Mouse (Mus musculus): ENCODE results near the gene Kbtbd13.

Kbtbd13 gene

DNA sequence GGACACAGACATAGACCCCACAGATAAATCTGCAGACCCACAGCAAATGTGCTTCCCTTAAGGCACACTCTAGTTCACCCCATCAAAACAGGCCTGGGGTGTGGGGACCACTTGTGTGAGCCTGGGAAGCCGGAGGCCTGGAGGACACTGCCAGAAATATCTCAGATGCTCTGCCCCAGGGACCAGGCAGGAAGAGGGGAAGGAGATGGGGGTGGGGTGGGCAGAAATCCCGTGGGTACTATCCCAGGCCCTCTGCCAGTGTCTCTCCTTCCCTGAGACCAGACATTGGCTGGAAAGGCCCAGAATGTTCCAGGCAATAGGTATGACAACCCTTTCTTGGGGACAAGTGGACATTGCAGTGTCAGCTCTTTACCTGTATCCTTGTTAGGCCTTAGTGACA lies 2.2 kb upstream of the Kbtbd13 start:
- no peak for DNase-seq (ENCODE audit: low spot score)

DNA sequence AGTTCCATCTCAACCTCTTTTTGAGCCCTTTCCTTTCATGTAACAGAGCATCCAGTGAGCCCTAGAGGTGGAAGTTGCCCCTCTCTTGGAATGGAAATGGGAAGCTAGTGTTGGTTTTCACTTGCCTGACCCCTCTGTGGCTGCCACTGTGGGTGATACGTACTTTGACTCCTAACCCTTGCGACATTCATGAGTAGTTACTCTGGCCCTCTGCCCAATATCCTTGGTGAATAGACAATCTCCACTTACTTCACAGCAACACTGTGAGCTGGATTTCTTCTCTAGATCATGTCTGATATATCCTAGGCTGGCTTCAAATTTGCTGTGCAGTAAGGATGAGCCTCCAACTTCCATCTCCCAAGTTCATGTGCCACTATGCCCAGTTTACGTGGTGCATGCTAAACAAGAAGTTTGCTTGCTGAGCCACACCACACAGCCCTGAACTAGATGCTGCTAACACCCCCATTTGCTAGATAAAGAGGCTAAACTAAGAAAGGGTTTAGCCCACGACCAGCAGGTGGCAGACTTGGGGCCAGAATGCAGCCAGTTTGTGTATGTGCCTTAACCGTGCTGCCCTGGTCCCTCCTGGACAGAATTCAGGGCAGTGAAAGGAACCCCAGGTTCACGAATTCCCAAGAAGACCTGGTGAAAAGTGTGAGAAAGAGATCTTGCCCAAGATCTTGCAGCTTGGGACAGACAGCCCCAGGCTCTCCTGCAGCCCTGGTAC lies 1.3 kb upstream of the Kbtbd13 start:
- peak; percentile 56 for DNase-seq (ENCODE audit: low spot score)

GRCm38 (mm10) chr9:65390752-65391612 lies 470 bp downstream of the Kbtbd13 start:
- peak; percentile 26 for DNase-seq (ENCODE audit: low spot score)

DNA sequence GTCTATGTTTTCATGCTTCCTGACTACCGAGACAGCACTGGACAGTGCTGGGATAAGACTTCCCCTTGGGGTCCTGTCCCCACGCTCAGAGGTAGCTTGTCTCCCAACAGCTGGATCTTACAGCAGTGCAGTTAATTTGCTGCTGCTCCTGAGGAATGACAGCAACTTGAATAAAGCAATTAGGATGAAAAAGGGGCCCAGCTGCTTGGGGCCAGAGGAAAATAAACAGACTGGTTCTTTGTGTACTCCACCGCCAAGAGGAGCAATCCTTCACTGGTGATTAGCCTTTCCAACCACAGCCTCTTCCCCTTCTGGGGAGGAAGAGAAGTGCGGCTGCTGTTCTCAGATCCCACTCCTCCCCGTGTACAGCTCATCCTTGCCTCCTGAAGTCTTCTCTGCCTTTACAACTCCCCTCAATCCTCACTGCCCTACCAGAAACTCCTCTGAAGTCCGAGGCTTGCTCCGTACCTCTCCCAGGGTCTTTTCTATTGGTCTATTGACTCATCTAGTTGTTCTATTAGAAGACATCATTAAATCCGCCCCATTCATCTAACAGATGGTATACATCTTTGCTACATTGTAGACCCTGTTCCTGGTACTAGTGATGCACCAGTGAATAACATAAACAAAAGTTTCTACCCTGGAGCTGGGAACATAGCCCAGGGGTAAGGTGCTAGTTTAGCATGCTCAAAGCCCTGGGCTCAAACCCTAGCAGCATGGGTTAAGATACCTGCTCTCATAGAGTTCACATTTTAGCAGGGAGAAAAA lies 4.9 kb downstream of the Kbtbd13 start:
- no peak for DNase-seq (ENCODE audit: low spot score)

- DNase-seq (ENCODE audit: low spot score): no peak
Measured at GRCm38 (mm10) chr9:65384276-65384675, 7.2 kb downstream of the Kbtbd13 start.

DNA sequence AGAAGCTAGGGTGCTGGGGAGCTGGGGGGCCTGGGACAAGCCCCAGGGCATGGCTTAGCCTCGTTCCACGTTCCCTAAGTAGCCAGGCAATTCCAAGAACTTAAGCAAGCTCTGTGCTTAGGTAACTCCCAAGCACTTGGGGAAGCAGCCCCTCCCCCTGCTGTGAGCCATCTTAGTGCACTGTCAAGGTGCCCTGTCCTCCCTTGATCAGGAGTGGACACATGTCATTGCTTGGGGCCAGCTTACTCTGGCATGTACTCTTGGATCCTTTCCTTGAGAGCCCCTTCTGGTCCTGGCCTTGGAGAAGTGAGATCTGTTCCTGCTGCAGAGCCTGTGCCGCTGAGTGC lies 8.7 kb downstream of the Kbtbd13 start:
- DNase-seq (ENCODE audit: low spot score): no peak

- DNase-seq (ENCODE audit: low spot score): no peak
Measured at GRCm38 (mm10) chr9:65382031-65382750, 9.3 kb downstream of the Kbtbd13 start.

GRCm38 (mm10) chr9:65381017-65381590 lies 10.3 kb downstream of the Kbtbd13 start:
- no peak for DNase-seq (ENCODE audit: low spot score)

GRCm38 (mm10) chr9:65375163-65375934 lies 16.1 kb downstream of the Kbtbd13 start:
- DNase-seq (ENCODE audit: low spot score): no peak

GRCm38 (mm10) chr9:65374468-65375162 lies 16.8 kb downstream of the Kbtbd13 start:
- no peak for DNase-seq (ENCODE audit: low spot score)

GRCm38 (mm10) chr9:65372449-65372848 lies 19.0 kb downstream of the Kbtbd13 start:
- DNase-seq (ENCODE audit: low spot score): no peak

- no peak for DNase-seq (ENCODE audit: low spot score)
Measured at GRCm38 (mm10) chr9:65371756-65372155, 19.7 kb downstream of the Kbtbd13 start.

- no peak for DNase-seq (ENCODE audit: low spot score)
Measured at GRCm38 (mm10) chr9:65365721-65366120, 25.7 kb downstream of the Kbtbd13 start.

DNA sequence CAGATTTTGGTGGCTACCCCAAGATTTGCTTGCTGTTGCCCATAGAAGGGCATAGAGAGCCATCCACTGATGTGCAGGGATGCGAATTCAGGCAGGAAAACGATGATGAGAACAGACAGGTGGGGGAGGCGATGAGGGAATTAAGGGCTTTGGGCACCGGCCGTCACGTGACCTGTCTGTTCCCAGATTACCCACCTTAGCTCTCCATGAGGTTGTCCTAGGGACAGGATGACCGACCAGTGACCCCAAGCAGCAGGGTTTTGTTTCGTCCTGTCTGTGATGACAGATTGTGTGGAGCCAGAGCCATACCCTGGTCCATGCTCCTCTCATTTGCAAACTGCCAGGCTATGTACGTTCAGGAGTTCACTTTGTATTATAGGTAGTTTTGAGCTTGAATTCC lies 27.8 kb downstream of the Kbtbd13 start:
- DNase-seq (ENCODE audit: low spot score): no peak

DNA sequence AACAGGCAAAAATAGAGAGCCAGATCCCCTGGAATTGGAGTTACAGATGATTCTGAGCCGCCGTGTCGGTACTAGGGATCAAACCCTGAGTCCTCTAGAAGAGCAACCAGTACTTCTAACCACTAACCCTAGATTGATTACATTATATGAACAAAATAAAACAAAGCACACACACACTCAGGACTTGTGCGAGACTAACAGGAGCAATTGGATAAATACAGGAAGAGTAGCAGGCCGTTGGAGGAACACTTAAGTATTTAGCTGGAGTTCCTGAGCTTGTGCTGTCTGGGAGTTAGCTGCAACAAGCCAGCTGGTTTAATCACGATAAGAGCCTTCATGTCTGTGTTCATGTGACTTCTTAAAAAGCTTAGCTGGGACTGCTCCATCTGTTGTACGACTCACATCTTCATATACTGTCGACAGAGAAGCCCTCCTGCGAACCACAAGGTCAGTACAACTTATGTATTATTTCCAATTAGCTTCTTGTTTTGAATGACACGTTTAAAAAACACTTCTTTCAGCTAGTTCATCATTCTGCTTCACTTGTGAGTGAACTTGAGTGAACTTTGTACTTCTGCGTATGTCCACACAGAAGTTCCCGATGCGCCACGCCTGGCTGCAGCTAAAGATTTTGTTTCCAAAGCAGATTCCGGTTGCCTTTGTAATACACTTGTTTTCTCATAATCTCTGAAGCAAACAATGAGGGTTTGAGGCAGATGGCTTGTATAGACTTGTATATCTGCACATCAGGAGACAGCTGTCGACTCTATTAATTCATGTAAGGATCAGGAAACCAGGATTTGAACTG lies 30.6 kb downstream of the Kbtbd13 start, which contains the start of gene Ubap1l:
Gene Ubap1l, plus strand, starts transcription at position 401 of the 808 bp plus-strand sequence.
- DNase-seq (ENCODE audit: low spot score): peak; percentile 48

- DNase-seq (ENCODE audit: low spot score): no peak
Measured at GRCm38 (mm10) chr9:65358956-65359480, 32.4 kb downstream of the Kbtbd13 start.

DNA sequence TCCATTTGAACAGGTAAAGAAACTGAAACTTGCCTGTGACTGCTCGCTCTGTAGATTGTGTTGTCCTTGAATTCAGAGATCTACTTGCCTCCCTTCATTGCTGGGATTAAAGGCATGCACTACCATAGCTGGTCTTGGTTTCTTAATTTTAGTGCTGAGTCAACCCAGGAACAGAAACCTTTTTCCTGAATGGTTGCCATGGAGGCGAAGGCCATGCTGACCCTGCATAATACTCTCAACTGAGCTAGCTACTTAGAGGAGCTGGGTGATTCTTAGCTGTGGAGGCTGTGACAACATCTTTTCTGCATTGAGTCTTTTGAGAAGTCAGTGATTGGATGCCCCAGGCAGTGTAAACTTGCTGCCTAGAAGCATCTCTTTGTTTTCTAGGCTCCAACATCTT lies 34.5 kb downstream of the Kbtbd13 start:
- DNase-seq (ENCODE audit: low spot score): no peak

GRCm38 (mm10) chr9:65356561-65356960 lies 34.9 kb downstream of the Kbtbd13 start:
- no peak for DNase-seq (ENCODE audit: low spot score)

DNA sequence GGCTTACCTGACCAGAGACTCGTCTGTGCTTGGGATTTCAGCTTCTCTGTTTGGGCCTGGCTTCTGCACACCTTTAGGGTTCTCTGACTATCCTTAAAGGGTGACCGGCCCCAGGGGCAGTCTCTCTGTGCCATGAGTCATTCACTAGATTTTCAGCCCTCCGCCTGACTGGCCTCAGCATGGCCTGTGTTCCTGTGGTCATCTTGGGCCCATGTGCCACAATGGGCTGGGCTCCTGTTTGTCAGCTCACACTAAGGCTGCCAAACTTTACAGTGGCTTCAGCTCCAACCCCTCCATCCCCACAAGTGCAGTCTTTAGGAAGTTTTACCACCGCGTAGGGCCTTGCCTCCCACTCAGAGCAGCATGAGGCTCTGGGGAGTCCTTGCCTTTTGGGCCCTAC lies 38.2 kb downstream of the Kbtbd13 start:
- DNase-seq (ENCODE audit: low spot score): no peak

All from yolk sac, embryonic 10.5 days (tissue).